Mouse (Mus musculus) brown adipose tissue, adult 24 weeks (tissue): ENCODE measurements around the gene Ntf5. TPM values are rescaled to one million over a fixed set of nuclear protein-coding genes. Genes with fewer than 3 reads are reported as not detected.
A peak's percentile ranks its signal among the peaks of the same experiment; 100 is the strongest.
"Not testable (repeated sequence)": the region's sequence is repeated elsewhere in the genome, so short reads cannot be mapped to it uniquely, and the experiment has no call there.

ENCODE experiments used
- H3K27ac ChIP-seq: fragments of 200-500 bp; replicated peaks from 2 replicates; pipeline ENCODE4 v1.5.1; 2012; ENCODE audit warnings: low read depth, mild to moderate bottlenecking, low read length
- H3K4me1 ChIP-seq: fragments of 200-500 bp; 2 replicates; pipeline ENCODE4 v1.6.1; 2012; ENCODE audit warnings: low read length, mixed read lengths; ENCODE audit not compliant: control insufficient read depth, insufficient read depth, insufficient read length
- H3K4me3 ChIP-seq: fragments of 200-500 bp; 2 replicates; pipeline ENCODE4 v1.5.1; 2012; ENCODE audit warnings: low read depth, mild to moderate bottlenecking, low read length, moderate library complexity; ENCODE audit not compliant: insufficient read depth
- polyA plus RNA-seq: library from polyadenylated mRNA; stranded (reverse); fragments of >200 nt; gene quantifications from 2 replicates; pipeline ENCODE4 v1.2.4, GENCODE M21; 2012; ENCODE audit not compliant: missing spikeins, insufficient read depth, insufficient read length

Gene Ntf5
- polyA plus RNA-seq, 1 experiment, result not detected

- Histone ChIP-seq H3K4me1 (peaks cover 8% of the 10 kb centered on the region), H3K27ac (peak overlapping the region; percentile 93), H3K4me3 (peak overlapping the region; percentile 61; the same call in 1 of the 2 replicates)
Measured at GRCm38 (mm10) chr7:45460860-45461314, 47.4 kb downstream of the Ntf5 start.

DNA sequence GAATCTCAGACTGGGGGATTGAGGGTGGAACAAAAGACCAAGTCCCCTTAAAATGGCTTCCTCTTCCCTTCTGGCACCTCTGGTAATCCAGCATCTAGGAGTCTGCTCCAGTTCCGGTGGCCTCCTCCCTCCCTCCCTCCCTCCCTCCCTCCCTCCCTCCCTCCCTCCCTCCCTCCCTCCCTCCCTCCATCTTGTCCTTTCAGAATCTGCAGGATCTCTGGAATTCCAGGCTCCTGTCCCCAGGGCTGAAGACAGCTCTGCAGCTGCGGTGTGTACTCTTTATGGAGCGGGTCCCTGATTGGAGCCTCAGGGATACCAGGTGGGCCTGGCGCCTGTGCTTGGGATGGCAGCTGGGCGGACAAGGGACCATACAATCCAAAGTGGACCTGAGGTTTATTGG, 47.8 kb downstream of the Ntf5 start:
- Histone ChIP-seq H3K27ac (peak overlapping the region; percentile 93), H3K4me3 (no peak overlapping the region), H3K4me1 (peaks cover 10% of the 10 kb centered on the region)

GRCm38 (mm10) chr7:45461781-45462180, 48.3 kb downstream of the Ntf5 start:
- H3K4me3 ChIP-seq, result no peak overlapping the region
- peaks cover 8% of the 10 kb centered on the region for H3K4me1 ChIP-seq
- H3K27ac ChIP-seq, result no peak overlapping the region

GRCm38 (mm10) chr7:45462325-45462724, 48.8 kb downstream of the Ntf5 start:
- Histone ChIP-seq H3K4me3 (no peak overlapping the region), H3K27ac (no peak overlapping the region), H3K4me1 (peaks cover 8% of the 10 kb centered on the region)

DNA sequence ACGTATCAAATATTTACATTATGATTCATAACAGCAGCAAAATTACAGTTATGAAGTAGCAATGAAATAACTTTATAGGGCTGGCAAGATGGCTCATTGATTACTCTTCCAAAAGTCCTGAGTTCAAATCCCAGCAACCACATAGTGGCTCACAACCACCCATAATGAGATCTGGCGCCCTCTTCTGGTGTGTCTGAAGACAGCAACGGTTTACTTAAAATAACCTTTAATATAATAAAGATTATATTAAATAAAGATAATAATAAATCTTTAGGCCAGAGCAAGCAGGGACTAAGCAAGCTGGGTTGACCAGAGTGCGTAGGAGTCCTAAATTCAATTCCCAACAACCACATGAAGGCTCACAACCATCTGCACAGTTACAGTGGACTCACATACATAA, 49.4 kb downstream of the Ntf5 start:
- not testable (repeated sequence) for H3K4me1 ChIP-seq, H3K4me3 ChIP-seq, H3K27ac ChIP-seq

- Histone ChIP-seq H3K27ac (no peak overlapping the region), H3K4me3 (no peak overlapping the region), H3K4me1 (peaks cover 8% of the 10 kb centered on the region)
Measured at GRCm38 (mm10) chr7:45463987-45464778, 50.7 kb downstream of the Ntf5 start.

DNA sequence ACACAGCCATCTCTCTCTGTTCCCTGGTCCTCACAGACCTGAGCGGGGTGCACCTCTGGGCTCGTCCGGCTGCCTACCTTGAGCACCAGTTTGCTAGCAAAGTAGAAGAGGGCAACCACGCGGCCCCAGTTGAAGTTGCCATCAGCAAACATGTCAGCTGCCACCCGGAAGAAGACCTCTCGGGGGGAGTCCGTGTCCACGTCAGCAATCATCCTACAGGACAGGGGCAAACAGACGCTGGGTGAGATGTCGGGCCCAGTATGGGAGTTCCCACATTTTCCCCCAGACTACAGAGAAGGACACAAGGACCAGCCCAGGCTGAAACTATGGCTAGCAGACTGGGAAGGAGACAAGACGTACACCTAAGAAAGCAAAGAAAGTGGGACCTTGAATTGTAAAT, 51.6 kb downstream of the Ntf5 start:
- peaks cover 8% of the 10 kb centered on the region for H3K4me1 ChIP-seq
- peak overlapping the region; percentile 93 for H3K4me3 ChIP-seq
- H3K27ac ChIP-seq, result no peak overlapping the region

- Histone ChIP-seq H3K27ac (no peak overlapping the region), H3K4me1 (peaks cover 6% of the 10 kb centered on the region), H3K4me3 (peak overlapping the region; percentile 93)
Measured at GRCm38 (mm10) chr7:45465549-45465948, 52.1 kb downstream of the Ntf5 start.

GRCm38 (mm10) chr7:45466283-45467089, 53.0 kb downstream of the Ntf5 start, which contains the start of gene Bax:
Gene Bax, minus strand, starts transcription at chr7:45466898.
- H3K4me3 ChIP-seq, result peak within 1 kb of the TSS; percentile 93
- H3K4me1 ChIP-seq, result peaks cover 6% of the 10 kb centered on the region
- peak within 1 kb of the TSS; percentile 63 for H3K27ac ChIP-seq

Other genes starting within 250 kb of the Ntf5 start
- not detected in 2 replicates for gene Slc17a7, start 249.7 kb upstream of the Ntf5 start, polyA plus RNA-seq
- not detected in 2 replicates for gene Gfy, start 234.1 kb upstream of the Ntf5 start, polyA plus RNA-seq
- gene Pth2, start 232.7 kb upstream of the Ntf5 start, polyA plus RNA-seq, result not detected in 2 replicates
- not detected in 2 replicates for gene Ccdc155, start 208.8 kb upstream of the Ntf5 start, polyA plus RNA-seq
- not detected in 2 replicates for gene Dkkl1, start 201.5 kb upstream of the Ntf5 start, polyA plus RNA-seq
- 3.2 and 4.9 TPM in 2 replicates for gene Tead2, start 197.9 kb upstream of the Ntf5 start, polyA plus RNA-seq
- 4.1 and 4.5 TPM in 2 replicates for gene Cd37, start 174.6 kb upstream of the Ntf5 start, polyA plus RNA-seq
- gene Slc6a16, start 172.6 kb upstream of the Ntf5 start, polyA plus RNA-seq, result not detected in 2 replicates
- gene Slc6a21, start 136.2 kb upstream of the Ntf5 start, polyA plus RNA-seq, result not detected in 2 replicates
- gene Trpm4, start 79.9 kb upstream of the Ntf5 start, polyA plus RNA-seq, result 4.0 and 5.0 TPM in 2 replicates
- 8.1 and 16.2 TPM in 2 replicates for gene Hrc, start 78.4 kb upstream of the Ntf5 start, polyA plus RNA-seq
- not detected in 2 replicates for gene Ppfia3, start 46.7 kb upstream of the Ntf5 start, polyA plus RNA-seq
- gene Lin7b, start 43.1 kb upstream of the Ntf5 start, polyA plus RNA-seq, result not detected in 2 replicates
- 69.0 and 82.7 TPM in 2 replicates for gene Snrnp70, start 18.0 kb upstream of the Ntf5 start, polyA plus RNA-seq
- 1.0 TPM in 1 of 2 replicates, not detected in the other for gene Kcna7, start 8.0 kb upstream of the Ntf5 start, polyA plus RNA-seq
- gene Lhb, start 7.1 kb downstream of the Ntf5 start, polyA plus RNA-seq, result not detected in 2 replicates
- gene Gys1, start 21.1 kb downstream of the Ntf5 start, polyA plus RNA-seq, result 90.6 and 112 TPM in 2 replicates
- 75.4 and 79.6 TPM in 2 replicates for gene Ruvbl2, start 24.4 kb downstream of the Ntf5 start, polyA plus RNA-seq
- gene Ftl1, start 46.2 kb downstream of the Ntf5 start, polyA plus RNA-seq, result 1,179 and 1,214 TPM in 2 replicates
- gene Bax, start 53.2 kb downstream of the Ntf5 start, polyA plus RNA-seq, result 20.1 and 26.9 TPM in 2 replicates
- gene Tulp2, start 68.2 kb downstream of the Ntf5 start, polyA plus RNA-seq, result not detected in 2 replicates
- gene Gm45808, start 73.1 kb downstream of the Ntf5 start, polyA plus RNA-seq, result 6.9 TPM in 1 of 2 replicates, not detected in the other
- gene Dhdh, start 75.1 kb downstream of the Ntf5 start, polyA plus RNA-seq, result 145 and 190 TPM in 2 replicates
- 78.6 and 108 TPM in 2 replicates for gene Nucb1, start 96.7 kb downstream of the Ntf5 start, polyA plus RNA-seq
- 12.6 and 24.6 TPM in 2 replicates for gene Ppp1r15a, start 112.6 kb downstream of the Ntf5 start, polyA plus RNA-seq
- 1.9 and 3.3 TPM in 2 replicates for gene Plekha4, start 112.6 kb downstream of the Ntf5 start, polyA plus RNA-seq
- not detected in 2 replicates for gene Hsd17b14, start 141.2 kb downstream of the Ntf5 start, polyA plus RNA-seq
- gene Bcat2, start 156.5 kb downstream of the Ntf5 start, polyA plus RNA-seq, result 82.0 and 135 TPM in 2 replicates
- gene Fgf21, start 201.8 kb downstream of the Ntf5 start, polyA plus RNA-seq, result 2.0 TPM in 1 of 2 replicates, not detected in the other
- not detected in 2 replicates for gene Fut1, start 203.6 kb downstream of the Ntf5 start, polyA plus RNA-seq
- gene Izumo1, start 208.1 kb downstream of the Ntf5 start, polyA plus RNA-seq, result 0.63 TPM in 1 of 2 replicates, not detected in the other
- gene Rasip1, start 213.8 kb downstream of the Ntf5 start, polyA plus RNA-seq, result 4.3 and 9.3 TPM in 2 replicates
- 1.5 TPM in 1 of 2 replicates, not detected in the other for gene Mamstr, start 226.3 kb downstream of the Ntf5 start, polyA plus RNA-seq